Mouse (Mus musculus) liver, postnatal 0 days (tissue): ENCODE measurements around the gene Pax8.

Experiments used
- CTCF ChIP-seq: sonication (generic); IDR thresholded peaks from 2 replicates; pipeline ENCODE4 v1.5.1; 2016; ENCODE audit warnings: antibody characterized with exemption, low read depth
- EP300 ChIP-seq: IDR thresholded peaks from 2 replicates; pipeline ENCODE4 v1.6.1; 2016; ENCODE audit warnings: antibody characterized with exemption, low read depth, mild to moderate bottlenecking

DNA sequence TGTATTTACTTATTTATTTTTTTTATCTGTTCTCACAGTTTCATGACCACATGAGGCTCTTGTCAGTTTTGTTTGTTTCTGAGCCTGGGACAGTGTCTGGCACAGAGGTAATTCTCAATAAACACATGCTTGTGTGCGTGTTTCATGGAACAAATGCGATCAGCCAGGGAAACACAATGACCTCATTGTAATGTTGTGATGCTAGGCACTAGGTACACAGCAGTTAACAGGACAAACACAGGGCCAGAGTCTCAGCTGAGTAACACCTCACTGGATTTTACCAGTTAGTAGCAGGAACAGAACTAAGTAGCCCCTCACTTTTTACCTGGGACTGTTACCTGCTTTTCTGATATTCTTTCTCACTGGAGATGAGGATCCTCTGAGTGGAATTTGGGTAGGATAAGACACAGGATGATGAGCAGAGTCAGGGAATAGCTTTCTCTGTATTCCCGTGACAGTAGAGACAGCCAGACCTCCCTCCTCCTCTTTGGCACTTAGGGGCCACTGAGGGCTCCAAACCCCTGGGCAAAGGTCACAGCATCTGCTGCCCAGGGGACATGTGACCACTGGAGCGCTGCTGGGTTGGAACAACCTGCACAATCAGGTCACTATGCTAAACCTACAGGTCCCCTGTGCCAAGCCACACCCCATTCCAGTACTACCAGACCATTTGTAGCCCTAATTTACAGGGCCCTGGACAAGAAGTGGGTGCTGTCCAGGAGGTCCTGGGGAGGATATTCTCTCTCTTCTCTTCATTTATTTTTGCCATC lies 11.8 kb upstream of the Pax8 start:
- TF ChIP-seq CTCF (no peak), EP300 (no peak)
